Mouse (Mus musculus) kidney, postnatal 0 days (tissue): Measurements from ENCODE around the gene Fbxo2. TPM values are rescaled to one million over a fixed set of nuclear protein-coding genes. Genes with fewer than 3 reads are reported as not detected.

ENCODE experiments used
- ATAC-seq: fragments of 200-750 bp; cut with Nextera tagmentation; replicated peaks from 2 replicates; pipeline ENCODE4 v1.8.0; 2017; ENCODE audit warnings: low read depth, moderate number of reproducible peaks, moderate TSS enrichment, moderate library complexity; ENCODE audit not compliant: low FRiP score
- DNase-seq: peaks from one replicate; pipeline ENCODE4 v3.0.0-alpha.2; 2016; ENCODE audit warnings: low spot score
- H3K27ac ChIP-seq: fragments of 300-500 bp; sonication (generic); 2 replicates; pipeline ENCODE4 v1.5.1; 2014; ENCODE audit warnings: mild to moderate bottlenecking
- H3K27me3 ChIP-seq: fragments of 300-500 bp; sonication (generic); 2 replicates; pipeline ENCODE4 v1.6.1; 2014; ENCODE audit warnings: low read length, mixed read lengths; ENCODE audit not compliant: insufficient read depth
- H3K36me3 ChIP-seq: fragments of 300-500 bp; sonication (generic); 2 replicates; pipeline ENCODE4 v1.6.1; 2014; ENCODE audit warnings: low read length, mixed read lengths; ENCODE audit not compliant: insufficient read depth
- H3K4me1 ChIP-seq: fragments of 300-500 bp; sonication (generic); replicated peaks from 2 replicates; pipeline ENCODE4 v1.6.1; 2014; ENCODE audit warnings: antibody characterized with exemption, low read length, mixed read lengths; ENCODE audit not compliant: insufficient read depth
- H3K4me2 ChIP-seq: fragments of 300-500 bp; sonication (generic); 2 replicates; pipeline ENCODE4 v1.6.1; 2014; ENCODE audit warnings: mild to moderate bottlenecking, low read length, moderate library complexity, mixed read lengths
- H3K4me3 ChIP-seq: fragments of 300-500 bp; sonication (generic); replicated peaks from 2 replicates; pipeline ENCODE4 v1.5.1; 2014; ENCODE audit warnings: low read depth, low read length
- H3K9ac ChIP-seq: fragments of 300-500 bp; sonication (generic); 2 replicates; pipeline ENCODE4 v1.6.1; 2014; ENCODE audit warnings: low read depth, low read length
- H3K9me3 ChIP-seq: fragments of 300-500 bp; sonication (generic); replicated peaks from 2 replicates; pipeline ENCODE4 v1.6.1; 2016; ENCODE audit warnings: low read length, inconsistent platforms, mixed read lengths
- CTCF ChIP-seq: IDR thresholded peaks from 2 replicates; pipeline ENCODE4 v1.5.1; 2016; ENCODE audit warnings: antibody characterized with exemption, low read depth, mild to moderate bottlenecking, moderate library complexity
- WGBS: fragments of 180-500 bp; shearing (Covaris S2); extraction: QIAGEN DNeasy Blood & Tissue Kit; methylation state at CpG from one replicate; pipeline ENCODE4 v1.1.7; 2014; 5-methylcytosine and 5-hydroxymethylcytosine counted together
- microRNA-seq: library from miRNA; unstranded; fragments of <30 nt; microRNA quantifications from one replicate; pipeline ENCODE4, GENCODE M21; 2016
- polyA plus RNA-seq: library from polyadenylated mRNA; unstranded; fragments of >200 nt; fragmentation: Nextera tagmentation; extraction: Ambion mirVana; gene quantifications from 2 replicates; pipeline ENCODE4 v1.2.1, GENCODE M21; 2015

Fbxo2 gene
- polyA plus RNA-seq, 1 experiment from 2014 or later, result 3.7 TPM

GRCm38 (mm10) chr4:148215264-148215900 lies 55.0 kb downstream of the Fbxo2 start:
- no peak for TF ChIP-seq CTCF
- Histone ChIP-seq H3K27ac (no peak overlapping the region), H3K4me1 (no peaks in the 10 kb centered on the region), H3K9me3 (no peaks in the 10 kb centered on the region), H3K27me3 (no peaks in the 10 kb centered on the region), H3K4me3 (no peak overlapping the region), H3K4me2 (no peak overlapping the region), H3K36me3 (no peaks in the 10 kb centered on the region), H3K9ac (no peak overlapping the region)
- 23% methylated on average over 11 of the region's 11 CpGs for WGBS
- DNase-seq (peak; percentile 1), ATAC-seq (no peak)

Small RNA genes within 50 kb of the gene (microRNA-seq; reads per million reads assigned to microRNA genes)
- not detected for gene Mir7022

Other genes starting within 250 kb of the Fbxo2 start
- gene Plod1, start 223.9 kb upstream of the Fbxo2 start, polyA plus RNA-seq, result 38.1 and 38.2 TPM in 2 replicates
- gene 2510039O18Rik, start 219.7 kb upstream of the Fbxo2 start, polyA plus RNA-seq, result 17.0 and 21.1 TPM in 2 replicates
- not detected in 2 replicates for gene Nppb, start 174.8 kb upstream of the Fbxo2 start, polyA plus RNA-seq
- not detected in 2 replicates for gene Nppa, start 159.9 kb upstream of the Fbxo2 start, polyA plus RNA-seq
- 4.2 and 5.0 TPM in 2 replicates for gene Clcn6, start 121.8 kb upstream of the Fbxo2 start, polyA plus RNA-seq
- 14.6 and 16.6 TPM in 2 replicates for gene Mthfr, start 121.5 kb upstream of the Fbxo2 start, polyA plus RNA-seq
- gene Agtrap, start 72.6 kb upstream of the Fbxo2 start, polyA plus RNA-seq, result 38.4 and 38.9 TPM in 2 replicates
- gene Mad2l2, start 30.2 kb upstream of the Fbxo2 start, polyA plus RNA-seq, result 73.1 and 77.2 TPM in 2 replicates
- 0.14 and 0.24 TPM in 2 replicates for gene Draxin, start 29.9 kb upstream of the Fbxo2 start, polyA plus RNA-seq
- 28.5 and 33.7 TPM in 2 replicates for gene Fbxo6, start 8.5 kb upstream of the Fbxo2 start, polyA plus RNA-seq
- gene Fbxo44, start 139 bp upstream of the Fbxo2 start, polyA plus RNA-seq, result 30.2 and 30.5 TPM in 2 replicates
- gene Disp3, start 127.3 kb downstream of the Fbxo2 start, polyA plus RNA-seq, result 0.15 and 0.21 TPM in 2 replicates